Mouse (Mus musculus) left cerebral cortex, adult 18-20 months (tissue): ENCODE results near the gene Srgap2. TPM values are rescaled to one million over a fixed set of nuclear protein-coding genes. Genes with fewer than 3 reads are reported as not detected.
A peak's percentile ranks its signal among the peaks of the same experiment; 100 is the strongest.
"Not testable (repeated sequence)": the region's sequence is repeated elsewhere in the genome, so short reads cannot be mapped to it uniquely, and the experiment has no call there.

Experiments
- DNase-seq, 2 experiments: peaks; one replicate each; pipeline ENCODE4 v3.0.0; 2021 to 2022; ENCODE audit warnings: low spot score in 2 of 2, mixed read lengths in 1 of 2
- total RNA-seq, 2 experiments: library from RNA; stranded (reverse); gene quantifications; 2 replicates each; pipeline ENCODE4 v1.2.3; 2021

Srgap2 gene
- total RNA-seq, 2 experiments from 2014 or later, result 69.4 to 77.0 TPM

GRCm38 (mm10) chr1:131346916-131347555, 180.1 kb downstream of the Srgap2 start:
- no peak for DNase-seq

GRCm38 (mm10) chr1:131345422-131346419, 181.4 kb downstream of the Srgap2 start:
- no peak for DNase-seq

- no peak for DNase-seq
Observed at GRCm38 (mm10) chr1:131344691-131345090, 182.5 kb downstream of the Srgap2 start.

GRCm38 (mm10) chr1:131336017-131336416, 191.1 kb downstream of the Srgap2 start:
- no peak for DNase-seq

GRCm38 (mm10) chr1:131335604-131336003, 191.5 kb downstream of the Srgap2 start:
- peak in 1 of 2 experiments; percentile 21 for DNase-seq

GRCm38 (mm10) chr1:131331180-131331579, 196.0 kb downstream of the Srgap2 start:
- peak; percentile 12 to 24 for DNase-seq

- not testable (repeated sequence) for DNase-seq
Observed at GRCm38 (mm10) chr1:131329093-131329492, 198.1 kb downstream of the Srgap2 start.

- DNase-seq, result no peak
Observed at GRCm38 (mm10) chr1:131327167-131327566, 200.0 kb downstream of the Srgap2 start.

- DNase-seq, result no peak
Observed at GRCm38 (mm10) chr1:131324816-131325463, 202.2 kb downstream of the Srgap2 start.

GRCm38 (mm10) chr1:131319598-131320330, 207.4 kb downstream of the Srgap2 start:
- DNase-seq, result no peak

- no peak for DNase-seq
Observed at GRCm38 (mm10) chr1:131318397-131318796, 208.8 kb downstream of the Srgap2 start.

- DNase-seq, result no peak
Observed at GRCm38 (mm10) chr1:131317625-131318024, 209.5 kb downstream of the Srgap2 start.

- DNase-seq, result no peak
Observed at GRCm38 (mm10) chr1:131311284-131311683, 215.9 kb downstream of the Srgap2 start.

GRCm38 (mm10) chr1:131310237-131310818, 216.8 kb downstream of the Srgap2 start:
- DNase-seq, result no peak

GRCm38 (mm10) chr1:131300750-131301149, 226.4 kb downstream of the Srgap2 start:
- DNase-seq, result no peak

- no peak for DNase-seq
Observed at GRCm38 (mm10) chr1:131299788-131300187, 227.4 kb downstream of the Srgap2 start.

GRCm38 (mm10) chr1:131299240-131299639, 227.9 kb downstream of the Srgap2 start:
- no peak for DNase-seq

GRCm38 (mm10) chr1:131298171-131298570, 229.0 kb downstream of the Srgap2 start:
- no peak for DNase-seq

GRCm38 (mm10) chr1:131296726-131297125, 230.4 kb downstream of the Srgap2 start:
- no peak for DNase-seq

- DNase-seq, result no peak
Observed at GRCm38 (mm10) chr1:131295200-131295599, 232.0 kb downstream of the Srgap2 start.

- no peak for DNase-seq
Observed at GRCm38 (mm10) chr1:131293922-131294250, 233.3 kb downstream of the Srgap2 start.
